Comparison of ENCODE assay signal across 8 mouse cellular contexts in genomic region chr9:99357921-99358692, GRCm38 (mm10). TPM values are rescaled to one million over a fixed set of nuclear protein-coding genes. Genes with fewer than 3 reads are reported as not detected.
A peak's percentile ranks its signal among the peaks of the same experiment; 100 is the strongest.
DNase-seq lines count a peak whose midpoint lies in the region; ATAC-seq and TF ChIP-seq lines count a peak whose summit lies in the region.

Gene Esyt3 (minus strand): TSS chr9:99358557.

- TF ChIP-seq CTCF in intestine, postnatal 0 days (IDR thresholded peaks at IDR 0.05; ENCODE audit: low read depth), result no peak
- no peak for TF ChIP-seq CTCF in midbrain, postnatal 0 days (IDR thresholded peaks at IDR 0.05)

- peak within 1 kb of the TSS; percentile 42 for H3K4me3 ChIP-seq in forebrain, embryonic 14.5 days (ENCODE audit: low read depth, low read length)
- peak within 1 kb of the TSS; percentile 40 for H3K4me3 ChIP-seq in intestine, postnatal 0 days (ENCODE audit: low read depth, low read length)
- H3K4me3 ChIP-seq in liver, embryonic 13.5 days (replicated peaks), result peak within 1 kb of the TSS; percentile 44
- H3K4me3 ChIP-seq in midbrain, postnatal 0 days (ENCODE audit: low read depth, low read length), result peak within 1 kb of the TSS; percentile 47

- H3K9ac ChIP-seq in forebrain, embryonic 14.5 days (ENCODE audit: low read length), result peak within 1 kb of the TSS; percentile 50
- H3K9ac ChIP-seq in intestine, postnatal 0 days (ENCODE audit: low read depth, low read length), result no peak within 1 kb of the TSS
- H3K9ac ChIP-seq in liver, embryonic 13.5 days, result no peak within 1 kb of the TSS
- H3K9ac ChIP-seq in midbrain, postnatal 0 days (replicated peaks; ENCODE audit: low read length, poor library complexity, severe bottlenecking), result peak within 1 kb of the TSS; percentile 29; the same call in 1 of the 2 replicates

- H3K27ac ChIP-seq in forebrain, embryonic 14.5 days (ENCODE audit: low read depth, low read length), result no peak within 1 kb of the TSS
- no peak within 1 kb of the TSS for H3K27ac ChIP-seq in intestine, postnatal 0 days (ENCODE audit: low read depth, low read length)
- H3K27ac ChIP-seq in liver, embryonic 13.5 days, result no peak within 1 kb of the TSS
- no peak within 1 kb of the TSS for H3K27ac ChIP-seq in midbrain, postnatal 0 days (ENCODE audit: low read depth, low read length)

- H3K9me3 ChIP-seq in forebrain, embryonic 14.5 days (replicated peaks; ENCODE audit: control insufficient read depth, low read length), result no peaks in the 10 kb centered on the region
- H3K9me3 ChIP-seq in intestine, postnatal 0 days (ENCODE audit: control insufficient read depth), result no peaks in the 10 kb centered on the region
- no peaks in the 10 kb centered on the region for H3K9me3 ChIP-seq in liver, embryonic 13.5 days (replicated peaks)
- H3K9me3 ChIP-seq in midbrain, postnatal 0 days (ENCODE audit: low read length), result no peaks in the 10 kb centered on the region

- peak; percentile 77 for ATAC-seq in forebrain, embryonic 14.5 days
- peak; percentile 63 for ATAC-seq in intestine, postnatal 0 days
- peak; percentile 29; the same call in 1 of the 2 replicates for ATAC-seq in liver, embryonic 13.5 days (ENCODE audit: low read depth)
- ATAC-seq in midbrain, postnatal 0 days (ENCODE audit: low FRiP score), result 0 out of 2 replicates have a peak, but pooled peaks have one; percentile 34

- no peaks in the 10 kb centered on the region for H3K36me3 ChIP-seq in forebrain, embryonic 14.5 days (ENCODE audit: control insufficient read depth, insufficient read depth, low read length)
- no peaks in the 10 kb centered on the region for H3K36me3 ChIP-seq in intestine, postnatal 0 days (ENCODE audit: control insufficient read depth, insufficient read depth)
- H3K36me3 ChIP-seq in liver, embryonic 13.5 days, result no peaks in the 10 kb centered on the region
- no peaks in the 10 kb centered on the region for H3K36me3 ChIP-seq in midbrain, postnatal 0 days (ENCODE audit: insufficient read depth, low read length)

- under 1% methylated on average over 66 of the region's 66 CpGs for WGBS in forebrain, embryonic 14.5 days
- WGBS in intestine, postnatal 0 days, result under 1% methylated on average over 66 of the region's 66 CpGs
- WGBS in liver, embryonic 13.5 days (ENCODE audit: insufficient replicate concordance), result 2% methylated on average over 66 of the region's 66 CpGs
- WGBS in midbrain, postnatal 0 days, result under 1% methylated on average over 58 of the region's 66 CpGs

- H3K27me3 ChIP-seq in forebrain, embryonic 14.5 days (replicated peaks; ENCODE audit: control insufficient read depth, insufficient read depth, low read length), result peaks cover 26% of the 10 kb centered on the region
- peaks cover 27% of the 10 kb centered on the region for H3K27me3 ChIP-seq in intestine, postnatal 0 days (replicated peaks; ENCODE audit: control insufficient read depth, insufficient read depth, low read length)
- H3K27me3 ChIP-seq in liver, embryonic 13.5 days, result peaks cover 77% of the 10 kb centered on the region
- peaks cover 27% of the 10 kb centered on the region for H3K27me3 ChIP-seq in midbrain, postnatal 0 days (ENCODE audit: insufficient read depth, low read length)

- H3K4me2 ChIP-seq in forebrain, embryonic 14.5 days (ENCODE audit: low read length), result peak within 1 kb of the TSS; percentile 96
- peak within 1 kb of the TSS; percentile 74 for H3K4me2 ChIP-seq in intestine, postnatal 0 days (replicated peaks; ENCODE audit: low read depth)
- H3K4me2 ChIP-seq in liver, embryonic 13.5 days, result peak within 1 kb of the TSS; percentile 66
- peak within 1 kb of the TSS; percentile 98 for H3K4me2 ChIP-seq in midbrain, postnatal 0 days (ENCODE audit: low read depth, low read length, poor library complexity, severe bottlenecking)

- H3K4me1 ChIP-seq in forebrain, embryonic 14.5 days (ENCODE audit: control insufficient read depth, insufficient read depth, low read length), result peaks cover 10% of the 10 kb centered on the region; the same call in 1 of the 2 replicates
- H3K4me1 ChIP-seq in intestine, postnatal 0 days (replicated peaks; ENCODE audit: control insufficient read depth, insufficient read depth, low read length), result no peaks in the 10 kb centered on the region
- H3K4me1 ChIP-seq in liver, embryonic 13.5 days (replicated peaks), result peaks cover 11% of the 10 kb centered on the region
- H3K4me1 ChIP-seq in midbrain, postnatal 0 days (ENCODE audit: insufficient read depth, low read length), result peaks cover 7% of the 10 kb centered on the region; the same call in 1 of the 2 replicates

- peak; percentile 8 for DNase-seq in cerebellum, adult 11 months
- DNase-seq in cerebellum, adult 11-12 months, result no peak
- DNase-seq in adrenal gland, postnatal 36 days, result peak; percentile 62 to 67
- DNase-seq in forebrain, embryonic 14.5 days (ENCODE audit: low spot score), result peak; percentile 55
- no peak for DNase-seq in liver, embryonic 13.5 days
- peak; percentile 42 for DNase-seq in midbrain, postnatal 0 days (ENCODE audit: low spot score)
- no peak for DNase-seq in c-Kit-positive CD71-positive TER-119-positive erythroid progenitor cells, embryonic 14.5 days (ENCODE audit: low spot score)

RNA-seq across cellular contexts. Expression of gene Esyt3, which starts in this region (rescaled TPM):
- under 1 TPM; 0.26 to 0.43 TPM for total RNA-seq in adrenal gland, postnatal 36 days (2021)
- 0.52 and 0.58 TPM in 2 replicates for polyA plus RNA-seq in forebrain, embryonic 14.5 days (2014; fragmentation: Nextera tagmentation; extraction: Ambion mirVana)
- 0.37 and 0.47 TPM in 2 replicates for polyA plus RNA-seq in intestine, postnatal 0 days (2015; fragmentation: Nextera tagmentation; extraction: Ambion mirVana)
- 0.03 and 0.14 TPM in 2 replicates for polyA plus RNA-seq in liver, embryonic 13.5 days (2015; fragmentation: Nextera tagmentation; extraction: Ambion mirVana)
- 0.82 and 1.1 TPM in 2 replicates for total RNA-seq in midbrain, postnatal 0 days (2014; rRNA removed)
- polyA plus RNA-seq in midbrain, postnatal 0 days (2015; fragmentation: Nextera tagmentation; extraction: Ambion mirVana), result 1.4 and 1.8 TPM in 2 replicates

Comparison
In these comparisons a context has a peak if more than half of its experiments do, and no peak if none do; other contexts are left out.
1. DNase-seq: peak in cerebellum, adult 11 months (single experiment) and midbrain, postnatal 0 days (single experiment); none in cerebellum, adult 11-12 months (single experiment), liver, embryonic 13.5 days (single experiment) and c-Kit-positive CD71-positive TER-119-positive erythroid progenitor cells, embryonic 14.5 days (single experiment).
2. Peak in DNase-seq in adrenal gland, postnatal 36 days; RNA of the gene not detected or under 1 TPM.
3. Peak in DNase-seq, ATAC-seq, H3K4me3 ChIP-seq, H3K9ac ChIP-seq and H3K4me2 ChIP-seq in forebrain, embryonic 14.5 days; RNA of the gene not detected or under 1 TPM.
4. Peak in ATAC-seq, H3K4me3 ChIP-seq and H3K4me2 ChIP-seq in intestine, postnatal 0 days; RNA of the gene not detected or under 1 TPM.
5. Peak in ATAC-seq, H3K4me3 ChIP-seq and H3K4me2 ChIP-seq in liver, embryonic 13.5 days; RNA of the gene not detected or under 1 TPM.
6. Peak in every context shown above with its lines, with median percentiles within 50 percentile points of each other: ATAC-seq, H3K4me2 ChIP-seq and H3K4me3 ChIP-seq.